Mouse (Mus musculus): Measurements from ENCODE around the gene Tmem222.

GRCm38 (mm10) chr4:133247072-133247471 lies 30.5 kb downstream of the Tmem222 start:
- TF ChIP-seq CTCF (IDR thresholded peaks at IDR 0.05; ENCODE audit: extremely low read depth, insufficient read depth, insufficient read length, insufficient replicate concordance) (no peak), POLR2A (IDR thresholded peaks at IDR 0.05; ENCODE audit: low read depth, low read length) (no peak)

All from spleen, adult 2 months (tissue).